Mouse (Mus musculus): Measurements from ENCODE around the gene Cttn. TPM values are rescaled to one million over a fixed set of nuclear protein-coding genes. Genes with fewer than 3 reads are reported as not detected.
A peak's percentile ranks its signal among the peaks of the same experiment; 100 is the strongest.

The Cttn gene
- 118 and 126 TPM in 2 replicates for polyA plus RNA-seq (2015; fragmentation: Nextera tagmentation; extraction: Ambion mirVana)

GRCm38 (mm10) chr7:144470545-144471059 is at the start of gene Cttn:
Gene Cttn (minus strand): TSS chr7:144471009.
- Histone ChIP-seq H3K4me3 (peak within 1 kb of the TSS; percentile 97), H3K9me3 (no peaks in the 10 kb centered on the region), H3K4me1 (peaks cover 39% of the 10 kb centered on the region), H3K4me2 (peak within 1 kb of the TSS; percentile 77), H3K27ac (replicated peaks) (peak within 1 kb of the TSS; percentile 85), H3K36me3 (peaks cover 14% of the 10 kb centered on the region), H3K9ac (peak within 1 kb of the TSS; percentile 98), H3K27me3 (replicated peaks) (no peaks in the 10 kb centered on the region)
- WGBS = under 1% methylated on average over 30 of the region's 30 CpGs
- ATAC-seq (ENCODE audit: extremely low read depth, insufficient number of reproducible peaks, low FRiP score, low TSS enrichment) = peak; percentile 80

DNA sequence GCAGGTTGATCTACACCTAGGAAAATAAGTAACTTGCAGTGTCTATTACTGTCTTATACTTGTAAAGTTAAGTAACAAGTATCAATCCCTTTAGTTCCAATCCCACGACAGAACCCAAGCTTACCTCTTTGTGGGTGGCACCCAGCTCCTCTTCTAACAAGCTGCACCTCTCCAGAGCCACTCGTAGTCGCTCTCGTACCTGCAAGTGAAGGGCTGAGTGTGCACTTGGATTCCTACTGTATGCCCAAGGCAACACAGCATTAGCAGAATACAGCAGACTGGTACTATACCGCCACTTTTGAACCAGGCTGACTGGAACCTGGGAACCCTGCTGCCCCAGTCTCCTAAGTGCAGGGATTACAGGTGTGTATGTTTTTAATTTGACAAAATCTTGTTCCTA is 49.0 kb upstream of the Cttn start:
- H3K27ac ChIP-seq (replicated peaks) = no peak overlapping the region
- H3K4me1 ChIP-seq = peaks cover 13% of the 10 kb centered on the region
- H3K36me3 ChIP-seq = peaks cover 59% of the 10 kb centered on the region
- ATAC-seq (ENCODE audit: extremely low read depth, insufficient number of reproducible peaks, low FRiP score, low TSS enrichment) = no peak
- 91% methylated on average over 5 of the region's 5 CpGs for WGBS
- H3K4me2 ChIP-seq = no peak overlapping the region
- H3K27me3 ChIP-seq (replicated peaks) = no peaks in the 10 kb centered on the region
- no peak overlapping the region for H3K4me3 ChIP-seq
- no peaks in the 10 kb centered on the region for H3K9me3 ChIP-seq
- no peak overlapping the region for H3K9ac ChIP-seq

DNA sequence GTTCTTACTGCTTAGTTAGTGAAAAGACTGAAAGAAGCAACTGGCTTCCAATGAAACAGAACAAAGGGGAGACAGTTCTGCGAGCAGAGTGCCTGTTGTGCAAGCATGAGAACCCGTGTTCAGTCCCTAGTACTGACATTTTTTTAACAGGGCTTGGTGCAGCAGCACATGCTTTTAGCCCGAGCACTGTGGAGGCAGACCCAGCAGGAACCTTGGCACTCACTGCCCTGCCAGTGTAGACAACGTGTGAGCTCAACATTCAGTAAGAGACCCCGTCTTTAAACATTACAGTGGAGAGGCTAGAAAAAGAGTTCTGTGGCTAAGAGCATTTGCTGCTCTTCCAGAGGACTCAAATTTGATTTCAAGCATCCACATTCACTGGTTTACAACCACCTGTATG is 45.9 kb upstream of the Cttn start:
- H3K4me2 ChIP-seq = no peak overlapping the region
- no peaks in the 10 kb centered on the region for H3K9me3 ChIP-seq
- no peak overlapping the region for H3K27ac ChIP-seq (replicated peaks)
- H3K4me1 ChIP-seq = no peaks in the 10 kb centered on the region
- no peak overlapping the region for H3K9ac ChIP-seq
- no peak overlapping the region for H3K4me3 ChIP-seq
- no peak for ATAC-seq (ENCODE audit: extremely low read depth, insufficient number of reproducible peaks, low FRiP score, low TSS enrichment)
- H3K27me3 ChIP-seq (replicated peaks) = no peaks in the 10 kb centered on the region
- WGBS = 85% methylated on average over 5 of the region's 5 CpGs
- H3K36me3 ChIP-seq = peaks cover 90% of the 10 kb centered on the region

DNA sequence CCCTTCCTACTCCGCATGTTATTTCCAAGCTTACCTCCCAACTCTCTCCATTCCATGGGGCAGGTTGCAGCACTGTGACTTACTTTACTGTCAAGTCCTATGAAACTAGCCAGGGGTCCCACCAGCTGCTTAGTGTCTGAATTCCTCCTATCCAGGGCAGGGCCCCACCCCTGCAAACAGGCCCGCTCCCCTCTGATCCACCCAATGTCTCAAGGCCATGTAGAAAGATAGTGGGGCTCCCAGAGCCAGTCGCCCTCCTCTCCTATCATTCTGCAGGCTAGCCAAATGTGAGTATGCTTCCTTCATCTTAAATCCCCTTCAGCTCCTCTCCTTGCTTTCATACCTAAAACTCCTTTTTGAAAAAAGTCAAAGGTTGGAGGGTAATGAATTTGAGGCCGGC is 38.3 kb upstream of the Cttn start:
- no peaks in the 10 kb centered on the region for H3K4me1 ChIP-seq
- no peaks in the 10 kb centered on the region for H3K9me3 ChIP-seq
- H3K36me3 ChIP-seq = peaks cover 99% of the 10 kb centered on the region
- H3K4me3 ChIP-seq = no peak overlapping the region
- ATAC-seq (ENCODE audit: extremely low read depth, insufficient number of reproducible peaks, low FRiP score, low TSS enrichment) = no peak
- 90% methylated on average over 4 of the region's 4 CpGs for WGBS
- no peak overlapping the region for H3K4me2 ChIP-seq
- no peak overlapping the region for H3K9ac ChIP-seq
- no peaks in the 10 kb centered on the region for H3K27me3 ChIP-seq (replicated peaks)
- no peak overlapping the region for H3K27ac ChIP-seq (replicated peaks)

GRCm38 (mm10) chr7:144506807-144507206 is 36.0 kb upstream of the Cttn start:
- Histone ChIP-seq H3K36me3 (peaks cover 99% of the 10 kb centered on the region), H3K27me3 (replicated peaks) (no peaks in the 10 kb centered on the region), H3K4me3 (no peak overlapping the region), H3K9ac (no peak overlapping the region), H3K4me2 (no peak overlapping the region), H3K4me1 (peaks cover 2% of the 10 kb centered on the region; the same call in 1 of the 2 replicates), H3K9me3 (no peaks in the 10 kb centered on the region), H3K27ac (replicated peaks) (no peak overlapping the region)
- WGBS = 63% methylated on average over 1 of the region's 1 CpGs
- no peak for ATAC-seq (ENCODE audit: extremely low read depth, insufficient number of reproducible peaks, low FRiP score, low TSS enrichment)

GRCm38 (mm10) chr7:144503959-144504358 is 33.1 kb upstream of the Cttn start:
- no peak overlapping the region for H3K4me2 ChIP-seq
- 88% methylated on average over 4 of the region's 4 CpGs for WGBS
- H3K4me3 ChIP-seq = no peak overlapping the region
- H3K36me3 ChIP-seq = peaks cover 97% of the 10 kb centered on the region
- no peaks in the 10 kb centered on the region for H3K27me3 ChIP-seq (replicated peaks)
- no peak overlapping the region for H3K9ac ChIP-seq
- no peaks in the 10 kb centered on the region for H3K9me3 ChIP-seq
- no peak for ATAC-seq (ENCODE audit: extremely low read depth, insufficient number of reproducible peaks, low FRiP score, low TSS enrichment)
- H3K27ac ChIP-seq (replicated peaks) = no peak overlapping the region
- peaks cover 11% of the 10 kb centered on the region for H3K4me1 ChIP-seq

- Histone ChIP-seq H3K4me3 (no peak overlapping the region), H3K27ac (replicated peaks) (no peak overlapping the region), H3K27me3 (replicated peaks) (no peaks in the 10 kb centered on the region), H3K36me3 (peaks cover 71% of the 10 kb centered on the region), H3K4me2 (no peak overlapping the region), H3K4me1 (peaks cover 46% of the 10 kb centered on the region), H3K9ac (no peak overlapping the region), H3K9me3 (no peaks in the 10 kb centered on the region)
- no peak for ATAC-seq (ENCODE audit: extremely low read depth, insufficient number of reproducible peaks, low FRiP score, low TSS enrichment)
- 31% methylated on average over 1 of the region's 1 CpGs for WGBS
These were observed 22.1 kb upstream of the Cttn start for GRCm38 (mm10) chr7:144492931-144493330.

DNA sequence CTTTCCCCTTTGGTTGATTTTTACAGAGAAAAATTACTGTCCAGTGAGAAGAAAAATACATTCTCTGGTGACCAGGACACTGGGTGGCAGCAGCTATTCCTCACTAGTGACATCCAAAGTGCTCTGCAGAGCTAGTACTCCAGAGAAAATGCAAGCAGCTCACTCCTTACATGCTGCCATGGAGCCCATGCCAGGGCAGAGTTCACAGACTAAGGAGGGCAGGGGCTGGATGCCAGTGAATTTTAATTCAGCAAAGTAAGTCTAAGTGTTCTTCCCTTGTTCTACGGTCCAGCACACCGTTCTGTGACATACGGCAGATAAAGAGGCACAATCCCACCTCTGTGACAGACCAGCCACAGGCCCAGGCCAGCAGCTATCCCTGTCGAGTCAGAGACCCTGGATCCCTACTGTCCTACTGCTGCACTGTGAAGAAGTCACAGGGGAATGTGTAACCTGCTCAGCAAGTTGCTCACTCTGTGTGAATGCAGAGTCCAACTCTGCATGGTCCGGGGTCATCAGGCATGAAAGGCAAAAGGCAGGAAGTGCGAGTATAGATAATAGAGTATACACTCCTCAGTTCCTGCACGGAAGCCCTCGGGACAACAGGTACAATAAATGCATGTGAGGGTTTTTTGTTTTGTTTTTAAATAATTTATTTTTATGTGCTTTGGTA is 19.5 kb upstream of the Cttn start:
- Histone ChIP-seq H3K27ac (replicated peaks) (peak overlapping the region; percentile 89), H3K9ac (0 out of 2 replicates have a peak overlapping the region, but pooled peaks have one; percentile 2), H3K4me2 (no peak overlapping the region), H3K4me3 (no peak overlapping the region), H3K4me1 (peaks cover 59% of the 10 kb centered on the region), H3K9me3 (no peaks in the 10 kb centered on the region), H3K27me3 (replicated peaks) (no peaks in the 10 kb centered on the region), H3K36me3 (peaks cover 64% of the 10 kb centered on the region)
- ATAC-seq (ENCODE audit: extremely low read depth, insufficient number of reproducible peaks, low FRiP score, low TSS enrichment) = no peak
- WGBS = 36% methylated on average over 8 of the region's 8 CpGs

GRCm38 (mm10) chr7:144489067-144489774 is 18.4 kb upstream of the Cttn start:
- no peaks in the 10 kb centered on the region for H3K27me3 ChIP-seq (replicated peaks)
- H3K9ac ChIP-seq = no peak overlapping the region
- peaks cover 59% of the 10 kb centered on the region for H3K4me1 ChIP-seq
- peak overlapping the region; percentile 39 for H3K4me2 ChIP-seq
- WGBS = 15% methylated on average over 6 of the region's 6 CpGs
- peaks cover 64% of the 10 kb centered on the region for H3K36me3 ChIP-seq
- H3K27ac ChIP-seq (replicated peaks) = peak overlapping the region; percentile 89
- H3K9me3 ChIP-seq = no peaks in the 10 kb centered on the region
- peak; percentile 74; the same call in 1 of the 2 replicates for ATAC-seq (ENCODE audit: extremely low read depth, insufficient number of reproducible peaks, low FRiP score, low TSS enrichment)
- no peak overlapping the region for H3K4me3 ChIP-seq

GRCm38 (mm10) chr7:144480314-144480713 is 9.5 kb upstream of the Cttn start:
- ATAC-seq (ENCODE audit: extremely low read depth, insufficient number of reproducible peaks, low FRiP score, low TSS enrichment) = no peak
- H3K9me3 ChIP-seq = no peaks in the 10 kb centered on the region
- no peak overlapping the region for H3K27ac ChIP-seq (replicated peaks)
- H3K36me3 ChIP-seq = peaks cover 95% of the 10 kb centered on the region
- H3K4me1 ChIP-seq = peaks cover 5% of the 10 kb centered on the region; the same call in 1 of the 2 replicates
- H3K9ac ChIP-seq = no peak overlapping the region
- no peak overlapping the region for H3K4me3 ChIP-seq
- H3K27me3 ChIP-seq (replicated peaks) = no peaks in the 10 kb centered on the region
- no peak overlapping the region for H3K4me2 ChIP-seq

GRCm38 (mm10) chr7:144479569-144479968 is 8.8 kb upstream of the Cttn start:
- Histone ChIP-seq H3K27me3 (replicated peaks) (no peaks in the 10 kb centered on the region), H3K4me1 (peaks cover 5% of the 10 kb centered on the region; the same call in 1 of the 2 replicates), H3K4me3 (no peak overlapping the region), H3K9me3 (no peaks in the 10 kb centered on the region), H3K4me2 (no peak overlapping the region), H3K27ac (replicated peaks) (no peak overlapping the region), H3K9ac (no peak overlapping the region), H3K36me3 (peaks cover 88% of the 10 kb centered on the region)
- 100% methylated on average over 1 of the region's 1 CpGs for WGBS
- ATAC-seq (ENCODE audit: extremely low read depth, insufficient number of reproducible peaks, low FRiP score, low TSS enrichment) = no peak
